Mouse (Mus musculus) liver, postnatal 0 days (tissue): ENCODE results near the gene Repin1.

Experiments
- CTCF ChIP-seq: sonication (generic); IDR thresholded peaks from 2 replicates; pipeline ENCODE4 v1.5.1; 2016; ENCODE audit warnings: antibody characterized with exemption, low read depth
- EP300 ChIP-seq: IDR thresholded peaks from 2 replicates; pipeline ENCODE4 v1.6.1; 2016; ENCODE audit warnings: antibody characterized with exemption, low read depth, mild to moderate bottlenecking

GRCm38 (mm10) chr6:48597233-48597625 lies 3.5 kb downstream of the Repin1 start:
- TF ChIP-seq CTCF (no peak), EP300 (no peak)
